Mouse (Mus musculus): ENCODE data around the gene Ccnt1.

GRCm38 (mm10) chr15:98532281-98532680, 38.4 kb downstream of the Ccnt1 start:
- TF ChIP-seq CTCF (IDR thresholded peaks at IDR 0.05; ENCODE audit: borderline replicate concordance, control insufficient read depth, extremely low read depth, insufficient read depth, low read length, poor library complexity) (no peak), POLR2A (IDR thresholded peaks at IDR 0.05; ENCODE audit: control insufficient read depth, extremely low read depth, insufficient read depth, low read length, poor library complexity) (no peak)
